Mouse (Mus musculus) liver, embryonic 14.5 days (tissue): ENCODE data around the gene Masp2. TPM values are rescaled to one million over a fixed set of nuclear protein-coding genes. Genes with fewer than 3 reads are reported as not detected.

ENCODE experiments used
- ATAC-seq: fragments of 200-750 bp; cut with Nextera tagmentation; 2 replicates; pipeline ENCODE4 v1.8.0; 2017; ENCODE audit warnings: moderate number of reproducible peaks, mild to moderate bottlenecking, moderate library complexity; ENCODE audit not compliant: insufficient read depth
- DNase-seq, 3 experiments: peaks; one replicate each; pipeline ENCODE4 v3.0.0-alpha.2; 2012 to 2013; ENCODE audit warnings: low read depth in 3 of 3, low spot score in 3 of 3
- H3K27ac ChIP-seq: fragments of 300-500 bp; sonication (generic); 2 replicates; pipeline ENCODE4 v1.5.1; 2014; ENCODE audit warnings: moderate library complexity, mild to moderate bottlenecking, control low read depth, inconsistent platforms
- H3K27me3 ChIP-seq: fragments of 300-500 bp; sonication (generic); 2 replicates; pipeline ENCODE4 v1.6.1; 2014; ENCODE audit warnings: mild to moderate bottlenecking, low read length, moderate library complexity; ENCODE audit not compliant: control insufficient read depth, insufficient read depth
- H3K36me3 ChIP-seq: fragments of 300-500 bp; sonication (generic); replicated peaks from 2 replicates; pipeline ENCODE4 v1.6.1; 2014; ENCODE audit warnings: low read depth; ENCODE audit not compliant: control insufficient read depth, insufficient read depth
- H3K4me1 ChIP-seq, 2 experiments: fragments of 200-500 bp in 1 of 2; fragments of 300-500 bp in 1 of 2; sonication (generic) in 1 of 2; replicated peaks; 2 replicates each; pipeline ENCODE4 v1.6.1; 2012 to 2014; ENCODE audit warnings: antibody characterized with exemption in 1 of 2, inconsistent platforms in 1 of 2, low read length in 1 of 2; ENCODE audit not compliant: control insufficient read depth in 2 of 2, insufficient read depth in 2 of 2
- H3K4me2 ChIP-seq: fragments of 300-500 bp; sonication (generic); 2 replicates; pipeline ENCODE4 v1.6.1; 2014; ENCODE audit warnings: low read depth, mild to moderate bottlenecking, control low read depth, moderate library complexity
- H3K4me3 ChIP-seq, 2 experiments: fragments of 200-500 bp in 1 of 2; fragments of 300-500 bp in 1 of 2; sonication (generic) in 1 of 2; 2 replicates each; pipeline ENCODE4 v1.5.1; 2012 to 2014; ENCODE audit warnings: low read depth in 2 of 2, low read length in 2 of 2, mild to moderate bottlenecking in 2 of 2, control low read depth in 1 of 2, inconsistent platforms in 1 of 2, moderate library complexity in 1 of 2; ENCODE audit not compliant: insufficient read depth in 1 of 2
- H3K9ac ChIP-seq: fragments of 300-500 bp; sonication (generic); replicated peaks from 2 replicates; pipeline ENCODE4 v1.6.1; 2014; ENCODE audit warnings: mild to moderate bottlenecking, control low read depth, moderate library complexity
- H3K9me3 ChIP-seq: fragments of 300-500 bp; sonication (generic); 2 replicates; pipeline ENCODE4 v1.6.1; 2016; ENCODE audit warnings: low read length, mixed read lengths; ENCODE audit not compliant: control insufficient read depth
- CTCF ChIP-seq: IDR thresholded peaks from 2 replicates; pipeline ENCODE4 v1.5.1; 2016; ENCODE audit warnings: antibody characterized with exemption, low read depth, control low read depth
- EP300 ChIP-seq: IDR thresholded peaks from 2 replicates; pipeline ENCODE4 v1.6.1; 2016; ENCODE audit warnings: antibody characterized with exemption, low read depth
- WGBS: fragments of 180-500 bp; shearing (Covaris S2); extraction: QIAGEN DNeasy Blood & Tissue Kit; methylation state at CpG from one replicate; pipeline ENCODE4 v1.1.7; 2014; ENCODE audit not compliant: insufficient replicate concordance; 5-methylcytosine and 5-hydroxymethylcytosine counted together
- polyA plus RNA-seq, 2 experiments: library from polyadenylated mRNA; depleted of rRNA in 1 of 2; stranded (reverse) in 1 of 2; unstranded in 1 of 2; fragments of >200 nt; fragmentation: Nextera tagmentation in 1 of 2; extraction: Ambion mirVana in 1 of 2; gene quantifications; 2 replicates each; pipeline versions ENCODE4 v1.2.1 to v1.2.3; 2012 to 2014

Masp2 gene
- polyA plus RNA-seq, 2 experiments, result 20.6 to 28.9 TPM

DNA sequence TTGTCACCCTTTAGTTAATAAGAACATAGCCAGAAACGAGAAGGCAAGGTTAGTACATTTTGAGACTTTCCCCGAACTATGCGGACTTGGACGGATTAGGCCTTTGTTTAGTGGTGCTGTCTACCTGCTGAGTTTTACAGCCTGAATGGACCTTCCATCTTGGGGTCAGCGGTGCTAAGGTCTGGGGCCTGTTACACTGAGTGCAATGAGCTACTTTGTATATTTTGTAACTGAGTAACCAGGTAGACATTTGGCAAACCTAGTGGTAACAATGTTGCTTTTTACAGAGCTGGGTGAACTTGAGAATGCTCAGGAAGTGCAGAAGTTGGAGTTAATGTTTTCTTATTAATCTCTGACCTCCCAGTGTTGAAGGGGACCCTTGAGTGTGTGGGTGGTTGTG is 38.8 kb downstream of the Masp2 start:
- TF ChIP-seq CTCF, result no peak
- TF ChIP-seq EP300, result no peak
- DNase-seq, result no peak
- H3K9me3 ChIP-seq, result no peaks in the 10 kb centered on the region
- H3K27ac ChIP-seq, result no peak overlapping the region
- no peak overlapping the region for H3K4me3 ChIP-seq
- WGBS, result 73% methylated on average over 5 of the region's 5 CpGs
- H3K9ac ChIP-seq, result no peak overlapping the region
- no peak for ATAC-seq
- no peaks in the 10 kb centered on the region for H3K36me3 ChIP-seq
- H3K4me2 ChIP-seq, result no peak overlapping the region
- peaks cover 0 to 9% of the 10 kb centered on the region in 2 experiments; a peak in 2 of 4 replicates for H3K4me1 ChIP-seq
- H3K27me3 ChIP-seq, result no peaks in the 10 kb centered on the region

DNA sequence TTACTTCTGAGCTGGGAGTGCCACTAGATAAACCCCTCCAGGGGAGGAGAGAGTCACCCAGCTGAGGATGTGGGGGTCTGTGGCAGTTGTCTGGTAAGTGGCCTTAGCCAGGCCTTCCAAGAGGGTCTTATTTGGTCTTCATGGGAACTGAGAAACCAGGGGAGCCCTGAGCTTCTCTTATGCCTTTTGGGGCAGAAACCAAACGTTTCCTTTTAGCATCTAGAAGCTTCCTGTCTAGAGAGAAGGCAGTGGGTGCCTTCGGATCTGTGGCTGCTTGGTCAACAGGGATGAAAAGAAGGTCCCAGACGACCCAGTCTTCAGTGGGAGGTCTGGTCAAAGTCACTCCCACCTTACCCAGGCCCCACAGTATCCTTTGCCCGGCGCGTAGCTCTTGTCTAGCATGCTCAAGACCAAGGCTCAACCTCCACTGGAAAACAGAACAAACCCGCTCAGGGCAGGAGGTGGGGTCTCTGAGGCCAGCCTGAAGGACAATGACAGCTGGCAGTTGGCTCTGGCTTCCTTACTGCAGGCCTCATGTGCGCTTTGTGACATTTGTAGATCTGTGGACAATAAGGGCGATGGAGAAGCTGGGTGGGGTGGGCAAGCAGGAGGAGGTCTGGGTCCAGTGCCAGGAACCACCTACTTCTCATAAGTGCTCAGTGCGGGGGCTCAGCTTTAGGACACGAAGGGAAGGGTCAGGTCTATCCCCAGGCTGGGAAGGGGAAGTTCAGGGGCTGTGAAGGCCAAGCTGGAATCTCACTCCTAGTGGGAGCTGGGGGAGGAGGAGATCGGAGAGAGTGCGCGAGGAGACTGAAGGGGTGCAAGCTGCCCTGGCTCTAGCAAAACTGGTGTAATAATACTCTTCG is 41.2 kb downstream of the Masp2 start, which contains the start of gene Gm572:
Gm572 (plus strand) TSS at position 27 of the 866 bp plus-strand sequence.
- ATAC-seq (no peak), DNase-seq (no peak)
- Histone ChIP-seq H3K4me2 (peak within 1 kb of the TSS; percentile 36), H3K9ac (no peak within 1 kb of the TSS), H3K27ac (no peak within 1 kb of the TSS), H3K9me3 (no peaks in the 10 kb centered on the region), H3K36me3 (no peaks in the 10 kb centered on the region), H3K4me1 (peaks cover 0 to 5% of the 10 kb centered on the region in 2 experiments; a peak in 1 of 4 replicates), H3K27me3 (no peaks in the 10 kb centered on the region), H3K4me3 (no peak within 1 kb of the TSS)
- TF ChIP-seq CTCF (no peak), EP300 (no peak)
- WGBS, result 37% methylated on average over 15 of the region's 15 CpGs

DNA sequence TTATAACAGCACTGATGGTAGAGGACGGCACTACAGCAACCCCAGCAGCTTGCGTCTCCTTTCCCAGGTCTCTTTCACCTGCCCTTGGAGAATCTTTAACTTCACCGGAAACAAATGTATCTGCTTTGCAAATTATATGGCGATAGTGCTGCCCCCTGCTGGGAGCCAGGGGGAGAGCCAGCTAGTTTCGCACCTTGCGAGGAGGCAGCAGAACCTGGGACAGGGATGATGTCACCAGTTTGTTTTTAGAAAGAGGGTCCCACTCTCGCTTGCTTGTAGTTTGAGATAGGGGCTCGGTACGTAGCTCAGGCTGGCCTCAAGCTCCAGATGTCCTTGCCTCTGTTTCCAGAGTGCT is 41.8 kb downstream of the Masp2 start:
- Histone ChIP-seq H3K27ac (no peak overlapping the region), H3K4me3 (no peak overlapping the region), H3K4me2 (peak overlapping the region; percentile 36), H3K36me3 (no peaks in the 10 kb centered on the region), H3K27me3 (no peaks in the 10 kb centered on the region), H3K9ac (no peak overlapping the region), H3K9me3 (no peaks in the 10 kb centered on the region), H3K4me1 (peaks cover 0 to 5% of the 10 kb centered on the region in 2 experiments; a peak in 1 of 4 replicates)
- peak; percentile 31 to 40 (median 37) for DNase-seq
- 0 out of 2 replicates have a peak, but pooled peaks have one; percentile 18 for ATAC-seq
- WGBS, result 1% methylated on average over 9 of the region's 9 CpGs
- no peak for TF ChIP-seq EP300
- peak; percentile 92 for TF ChIP-seq CTCF

DNA sequence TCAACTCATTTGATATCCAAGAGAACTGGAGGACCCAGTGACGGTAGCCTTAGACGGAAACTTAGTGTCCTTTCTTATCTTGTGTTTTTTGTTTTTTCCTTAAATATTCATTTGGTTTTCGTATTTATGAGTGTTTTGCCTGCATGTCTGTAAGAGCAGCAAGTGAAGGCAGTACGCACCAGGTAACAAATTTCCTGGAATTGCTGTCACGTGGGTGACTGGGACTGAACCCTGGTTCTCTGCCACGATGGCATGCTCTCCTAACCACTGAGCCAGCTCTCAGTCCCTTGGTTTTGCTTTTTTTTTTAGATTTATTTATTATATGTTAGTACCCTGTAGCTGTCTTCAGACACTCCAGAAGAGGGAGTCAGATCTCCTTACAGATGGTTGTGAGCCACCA is 42.6 kb downstream of the Masp2 start:
- ATAC-seq (no peak), DNase-seq (no peak)
- 62% methylated on average over 6 of the region's 6 CpGs for WGBS
- H3K27me3 ChIP-seq, result no peaks in the 10 kb centered on the region
- H3K36me3 ChIP-seq, result no peaks in the 10 kb centered on the region
- H3K4me1 ChIP-seq, result 0 out of 4 replicates have a peak, but pooled peaks cover 0 to 2% of the 10 kb centered on the region in 2 experiments
- no peak overlapping the region for H3K9ac ChIP-seq
- H3K4me2 ChIP-seq, result no peak overlapping the region
- TF ChIP-seq CTCF (no peak), EP300 (no peak)
- H3K27ac ChIP-seq, result no peak overlapping the region
- no peaks in the 10 kb centered on the region for H3K9me3 ChIP-seq
- no peak overlapping the region for H3K4me3 ChIP-seq

DNA sequence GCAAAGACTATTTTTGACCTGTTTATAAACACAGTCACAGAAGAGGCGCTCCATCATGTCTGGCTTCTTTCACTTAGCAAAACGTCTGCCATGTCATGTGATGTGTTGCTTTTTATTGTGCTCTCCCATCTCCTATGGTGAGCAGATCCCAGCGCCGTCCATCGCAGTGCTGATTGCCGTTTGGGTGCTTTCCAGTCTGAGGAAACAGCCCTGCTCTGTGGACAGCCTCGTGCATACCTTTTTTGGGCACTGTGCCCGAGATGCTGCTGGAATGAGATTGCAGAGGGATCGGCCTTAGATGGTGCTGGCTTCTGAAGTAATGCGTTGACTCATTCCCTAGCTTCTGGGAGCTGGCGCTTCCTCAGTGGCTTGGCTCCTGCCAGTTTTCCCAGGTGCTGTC is 44.3 kb downstream of the Masp2 start:
- Histone ChIP-seq H3K36me3 (no peaks in the 10 kb centered on the region), H3K27ac (no peak overlapping the region), H3K4me3 (no peak overlapping the region), H3K4me2 (no peak overlapping the region), H3K27me3 (no peaks in the 10 kb centered on the region), H3K9me3 (no peaks in the 10 kb centered on the region), H3K4me1 (0 out of 4 replicates have a peak, but pooled peaks cover 0 to 2% of the 10 kb centered on the region in 2 experiments), H3K9ac (no peak overlapping the region)
- DNase-seq (no peak), ATAC-seq (no peak)
- 48% methylated on average over 11 of the region's 11 CpGs for WGBS
- TF ChIP-seq CTCF (no peak), EP300 (no peak)
